Mouse (Mus musculus): Measurements from ENCODE around the gene Vac14. TPM values are rescaled to one million over a fixed set of nuclear protein-coding genes. Genes with fewer than 3 reads are reported as not detected.

Vac14 gene
- total RNA-seq, 2 experiments from 2014 or later: 15.8 to 16.1 TPM

- DNase-seq: peak; percentile 91 to 94
Observed at GRCm38 (mm10) chr8:110687726-110688125, 69.3 kb downstream of the Vac14 start.

DNA sequence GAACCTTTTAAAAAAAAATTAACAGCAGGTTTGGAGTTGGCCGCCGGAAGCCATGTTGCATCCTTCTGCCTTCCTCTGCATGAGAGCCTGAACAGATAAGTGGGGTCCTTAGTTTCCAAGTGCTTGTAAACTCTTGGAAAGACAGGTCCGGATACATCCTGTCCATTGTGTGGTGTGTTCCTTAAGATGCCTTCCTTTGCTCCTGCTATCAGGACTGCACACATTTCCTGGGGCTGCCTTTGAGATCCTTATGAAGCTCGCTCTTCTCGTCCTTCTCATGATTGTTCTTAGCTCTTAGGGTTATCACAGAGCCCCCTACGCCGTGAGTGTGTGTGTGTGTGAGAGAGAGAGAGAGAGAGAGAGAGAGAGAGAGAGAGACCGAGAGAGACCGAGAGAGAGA, 71.6 kb downstream of the Vac14 start:
- no peak for DNase-seq

GRCm38 (mm10) chr8:110694226-110694625, 75.8 kb downstream of the Vac14 start:
- no peak for DNase-seq

DNA sequence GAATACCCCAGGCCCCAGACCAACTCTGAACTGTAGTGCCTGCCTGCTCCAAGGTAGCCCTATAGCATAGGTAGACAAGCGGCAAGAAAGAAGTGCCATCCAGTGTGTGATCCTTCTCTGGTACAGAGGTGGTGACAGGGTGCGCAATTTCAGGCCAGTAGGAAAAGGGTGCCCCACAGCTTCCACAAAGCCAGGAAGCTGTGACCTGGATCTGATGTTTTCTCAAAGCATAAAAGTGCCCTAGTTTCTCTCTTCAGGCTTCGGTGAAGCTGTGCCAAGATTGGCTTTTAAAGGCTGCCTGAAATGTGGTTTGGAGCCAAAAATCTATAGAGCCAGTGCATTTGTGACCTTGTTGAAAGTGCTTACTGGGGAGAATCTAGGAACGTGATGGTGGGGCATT, 76.4 kb downstream of the Vac14 start:
- DNase-seq: no peak

- DNase-seq: no peak
Observed at GRCm38 (mm10) chr8:110695431-110695830, 77.0 kb downstream of the Vac14 start.

- no peak for DNase-seq
Observed at GRCm38 (mm10) chr8:110696051-110696450, 77.7 kb downstream of the Vac14 start.

GRCm38 (mm10) chr8:110697571-110697970, 79.2 kb downstream of the Vac14 start:
- DNase-seq: no peak

DNA sequence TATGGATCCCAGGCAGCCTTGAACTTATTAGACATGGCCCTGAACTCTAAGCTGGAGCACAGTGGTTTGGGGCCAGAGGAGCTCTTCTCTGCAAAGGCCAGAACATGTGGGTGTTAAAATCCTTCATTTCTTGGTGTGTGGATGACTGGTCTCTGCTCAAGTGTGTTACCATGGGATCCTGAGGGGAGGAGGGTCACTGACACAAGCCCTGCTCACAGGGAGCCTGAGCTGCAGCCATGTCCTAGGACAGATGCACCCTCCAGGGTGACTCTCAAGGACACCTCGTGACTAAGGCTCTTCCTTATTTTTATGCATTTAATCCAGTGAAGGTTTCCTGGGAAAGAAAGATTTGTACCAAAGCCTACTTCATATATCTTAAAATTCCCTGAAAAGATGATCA, 79.7 kb downstream of the Vac14 start:
- no peak for DNase-seq

- peak in 1 of 2 experiments; percentile 26 for DNase-seq
Observed at GRCm38 (mm10) chr8:110699501-110699900, 81.1 kb downstream of the Vac14 start.

- DNase-seq: no peak
Observed at GRCm38 (mm10) chr8:110700561-110700960, 82.2 kb downstream of the Vac14 start.

DNA sequence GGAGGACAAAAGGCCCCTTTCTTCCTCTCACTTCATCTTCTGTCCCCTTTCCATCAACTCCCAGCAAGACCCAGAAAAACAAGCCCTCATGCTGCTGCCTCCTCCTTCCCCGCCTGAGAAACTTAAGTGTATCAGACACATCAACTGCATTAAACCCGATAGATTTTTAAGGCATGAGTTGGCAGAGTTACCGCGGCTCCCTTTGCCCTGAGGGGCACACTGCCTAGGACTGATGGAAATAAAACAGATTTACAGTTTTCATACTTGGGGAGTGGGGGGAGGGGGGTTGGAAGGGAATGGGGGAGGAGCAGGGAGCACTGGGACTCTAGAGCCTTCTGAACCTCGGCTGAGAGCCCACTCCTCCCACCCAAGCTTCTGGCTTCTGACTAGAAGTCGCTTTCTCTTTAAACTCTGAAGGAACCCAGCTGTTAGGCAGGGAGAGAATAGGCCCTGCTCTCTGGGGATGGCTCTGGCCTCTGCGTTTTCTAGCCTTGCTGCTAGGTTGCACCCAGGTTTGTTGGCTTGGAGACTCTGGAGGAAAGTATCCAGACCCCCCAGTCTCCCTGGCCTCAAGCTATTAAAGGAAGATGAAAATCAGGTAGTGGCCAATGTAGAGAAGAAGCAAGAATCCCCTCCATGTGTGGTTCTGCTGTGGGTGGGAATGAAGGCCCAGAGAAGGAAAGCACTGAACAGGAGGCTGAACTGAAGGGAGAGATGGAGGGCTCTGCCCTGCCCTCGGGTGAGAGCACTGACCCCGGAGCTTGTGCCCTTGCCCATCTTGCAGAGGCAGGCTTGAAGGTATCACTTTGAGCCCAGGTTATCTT, 84.5 kb downstream of the Vac14 start:
- DNase-seq: peak; percentile 55 to 66

GRCm38 (mm10) chr8:110703460-110704061, 85.2 kb downstream of the Vac14 start:
- DNase-seq: peak in 1 of 2 experiments; percentile 39

- DNase-seq: no peak
Observed at GRCm38 (mm10) chr8:110704103-110704502, 85.7 kb downstream of the Vac14 start.

- DNase-seq: no peak
Observed at GRCm38 (mm10) chr8:110705391-110706287, 87.3 kb downstream of the Vac14 start.

- no peak for DNase-seq
Observed at GRCm38 (mm10) chr8:110706288-110706870, 88.0 kb downstream of the Vac14 start.

DNA sequence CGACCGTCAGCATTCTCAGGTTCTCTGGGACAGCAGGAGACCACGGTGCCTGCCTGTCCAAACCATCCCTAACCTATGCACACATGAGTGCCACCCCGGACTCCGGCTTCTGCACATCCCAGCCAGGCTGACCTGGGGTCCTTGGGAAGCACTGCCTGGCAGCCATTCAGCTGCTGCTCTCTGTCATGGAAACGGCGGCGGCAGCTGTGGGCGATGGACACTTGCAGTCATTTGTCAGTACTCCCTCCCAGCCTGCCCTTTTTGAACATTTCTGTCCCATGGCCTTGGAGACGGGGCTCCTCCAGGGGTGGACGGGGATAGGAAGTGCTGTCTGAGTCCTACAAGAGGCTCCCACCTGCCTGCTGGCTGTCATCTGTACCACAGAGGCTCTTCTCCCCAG, 90.0 kb downstream of the Vac14 start:
- no peak for DNase-seq

GRCm38 (mm10) chr8:110710593-110710992, 92.2 kb downstream of the Vac14 start:
- no peak for DNase-seq

DNA sequence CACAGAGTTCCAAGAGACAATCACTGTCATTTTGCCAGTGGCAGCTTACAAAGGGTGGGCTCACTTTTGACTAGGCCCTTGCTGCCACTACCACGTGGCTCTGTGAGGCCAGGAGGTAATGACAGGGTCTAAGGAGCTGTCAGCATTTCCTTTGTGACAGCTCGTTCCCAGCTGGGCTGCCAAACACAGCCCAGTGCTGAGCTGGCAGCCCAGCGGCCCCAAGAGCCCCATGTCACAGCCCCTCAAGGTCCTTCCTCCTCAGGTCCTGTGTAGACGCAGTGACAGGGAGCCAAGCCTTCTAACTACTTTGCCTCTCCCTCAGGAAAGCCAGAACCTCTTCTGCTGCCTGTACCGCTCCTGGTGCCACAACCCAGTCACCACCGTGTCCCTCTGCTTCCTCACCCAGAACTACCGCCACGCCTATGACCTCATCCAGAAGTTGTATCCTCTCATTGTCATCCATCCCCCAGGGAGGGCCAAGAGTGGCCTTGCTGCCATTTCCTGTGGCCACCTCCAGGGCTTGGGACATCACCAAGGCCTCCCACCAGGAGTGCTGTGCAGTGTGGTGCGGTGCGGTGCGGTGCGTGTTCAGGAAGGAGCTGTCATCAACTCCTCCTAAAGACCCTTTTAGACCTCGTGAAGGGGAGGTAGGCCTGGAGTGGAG, 93.0 kb downstream of the Vac14 start:
- peak; percentile 57 to 80 for DNase-seq

DNA sequence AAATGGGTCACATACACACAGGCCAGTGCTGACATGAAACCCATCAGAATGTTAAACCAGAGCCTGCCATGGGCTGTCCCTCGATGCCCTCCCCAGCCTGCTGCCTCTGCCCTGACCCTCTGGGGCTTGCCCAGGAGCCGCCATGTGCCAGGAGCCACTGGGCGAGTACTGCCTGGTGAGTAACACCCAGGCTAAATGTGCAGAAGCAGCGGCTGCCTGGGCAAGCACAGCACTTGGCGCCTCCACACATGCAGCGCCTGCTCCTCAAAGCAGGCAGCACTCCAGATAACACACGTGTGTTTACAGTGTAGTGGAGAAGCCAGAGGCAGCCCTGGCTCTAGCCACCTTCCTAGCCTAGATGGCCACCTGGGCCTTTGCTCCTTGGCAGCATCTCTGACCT, 94.7 kb downstream of the Vac14 start:
- peak; percentile 64 to 77 for DNase-seq

GRCm38 (mm10) chr8:110714827-110715519, 96.6 kb downstream of the Vac14 start:
- no peak for DNase-seq

- peak; percentile 83 to 88 for DNase-seq
Observed at GRCm38 (mm10) chr8:110716075-110716474, 97.7 kb downstream of the Vac14 start.

Data from heart, adult 18-20 months (tissue).